Mouse (Mus musculus) embryonic facial prominence, embryonic 13.5 days (tissue): ENCODE measurements around the gene Gm45808. TPM values are rescaled to one million over a fixed set of nuclear protein-coding genes. Genes with fewer than 3 reads are reported as not detected.
A peak's percentile ranks its signal among the peaks of the same experiment; 100 is the strongest.

Experiments used
- ATAC-seq: fragments of 200-750 bp; cut with Nextera tagmentation; 2 replicates; pipeline ENCODE4 v1.8.0; 2017; ENCODE audit warnings: low read depth; ENCODE audit not compliant: insufficient number of reproducible peaks, insufficient read depth, low FRiP score, low TSS enrichment
- H3K27ac ChIP-seq: fragments of 300-500 bp; sonication (generic); 2 replicates; pipeline ENCODE4 v1.5.1; 2015; ENCODE audit warnings: moderate library complexity, mild to moderate bottlenecking, inconsistent platforms
- H3K27me3 ChIP-seq: fragments of 300-500 bp; sonication (generic); 2 replicates; pipeline ENCODE4 v1.6.1; 2015; ENCODE audit warnings: mild to moderate bottlenecking, inconsistent platforms
- H3K36me3 ChIP-seq: fragments of 300-500 bp; sonication (generic); 2 replicates; pipeline ENCODE4 v1.6.1; 2015; ENCODE audit warnings: mild to moderate bottlenecking, inconsistent platforms
- H3K4me1 ChIP-seq: fragments of 300-500 bp; sonication (generic); 2 replicates; pipeline ENCODE4 v1.6.1; 2015; ENCODE audit warnings: inconsistent platforms
- H3K4me2 ChIP-seq: fragments of 300-500 bp; sonication (generic); 2 replicates; pipeline ENCODE4 v1.6.1; 2015; ENCODE audit warnings: moderate library complexity, mild to moderate bottlenecking, inconsistent platforms
- H3K4me3 ChIP-seq: fragments of 300-500 bp; sonication (generic); 2 replicates; pipeline ENCODE4 v1.5.1; 2015; ENCODE audit warnings: mild to moderate bottlenecking, inconsistent platforms
- H3K9ac ChIP-seq: fragments of 300-500 bp; sonication (generic); 2 replicates; pipeline ENCODE4 v1.6.1; 2015; ENCODE audit warnings: mild to moderate bottlenecking, inconsistent platforms
- H3K9me3 ChIP-seq: fragments of 300-500 bp; sonication (generic); 2 replicates; pipeline ENCODE4 v1.6.1; 2016; ENCODE audit warnings: inconsistent platforms
- WGBS: fragments of 180-500 bp; shearing (Covaris S2); methylation state at CpG from one replicate; pipeline ENCODE4 v1.1.7; 2015; ENCODE audit warnings: mixed read lengths; 5-methylcytosine and 5-hydroxymethylcytosine counted together
- microRNA-seq: library from miRNA; unstranded; fragments of <30 nt; microRNA quantifications from one replicate; pipeline ENCODE4, GENCODE M21; 2016
- polyA plus RNA-seq: library from polyadenylated mRNA; unstranded; fragments of >200 nt; fragmentation: Nextera tagmentation; extraction: Ambion mirVana; gene quantifications from 2 replicates; pipeline ENCODE4 v1.2.1, GENCODE M21; 2015

Gene Gm45808
- polyA plus RNA-seq, 1 experiment from 2014 or later: not detected

- no peaks in the 10 kb centered on the region for H3K9me3 ChIP-seq
- peak overlapping the region; percentile 47 for H3K4me2 ChIP-seq
- H3K27me3 ChIP-seq: peaks cover 55% of the 10 kb centered on the region
- peak overlapping the region; percentile 56; the same call in 1 of the 2 replicates for H3K9ac ChIP-seq
- ATAC-seq: no peak
- H3K36me3 ChIP-seq: peaks cover 46% of the 10 kb centered on the region
- WGBS: 12% methylated on average over 27 of the region's 27 CpGs
- H3K4me1 ChIP-seq: peaks cover 33% of the 10 kb centered on the region
- H3K27ac ChIP-seq: no peak overlapping the region
- peak overlapping the region; percentile 11; the same call in 1 of the 2 replicates for H3K4me3 ChIP-seq
Observed at GRCm38 (mm10) chr7:45419859-45420614, 66.6 kb downstream of the Gm45808 start.

GRCm38 (mm10) chr7:45417962-45418492 is 68.6 kb downstream of the Gm45808 start:
- peak overlapping the region; percentile 6; the same call in 1 of the 2 replicates for H3K4me3 ChIP-seq
- peaks cover 75% of the 10 kb centered on the region for H3K27me3 ChIP-seq
- no peak overlapping the region for H3K9ac ChIP-seq
- H3K4me2 ChIP-seq: peak overlapping the region; percentile 36
- H3K4me1 ChIP-seq: peaks cover 48% of the 10 kb centered on the region
- H3K9me3 ChIP-seq: no peaks in the 10 kb centered on the region
- no peak for ATAC-seq
- WGBS: 10% methylated on average over 13 of the region's 13 CpGs
- H3K36me3 ChIP-seq: peaks cover 26% of the 10 kb centered on the region
- H3K27ac ChIP-seq: 0 out of 2 replicates have a peak overlapping the region, but pooled peaks have one; percentile 39

Small RNA genes within 50 kb of the gene (microRNA-seq; reads per million reads assigned to microRNA genes)
- gene Gm22133: not detected

Other genes starting within 250 kb of the Gm45808 start
- 1.6 and 2.8 TPM in 2 replicates for gene Cd37, start 247.7 kb downstream of the Gm45808 start, polyA plus RNA-seq
- gene Slc6a16, start 245.7 kb downstream of the Gm45808 start, polyA plus RNA-seq: 0.17 and 0.29 TPM in 2 replicates
- not detected in 2 replicates for gene Slc6a21, start 209.3 kb downstream of the Gm45808 start, polyA plus RNA-seq
- 17.8 and 23.8 TPM in 2 replicates for gene Trpm4, start 153.0 kb downstream of the Gm45808 start, polyA plus RNA-seq
- 2.2 and 2.9 TPM in 2 replicates for gene Hrc, start 151.5 kb downstream of the Gm45808 start, polyA plus RNA-seq
- 6.6 and 8.2 TPM in 2 replicates for gene Ppfia3, start 119.8 kb downstream of the Gm45808 start, polyA plus RNA-seq
- gene Lin7b, start 116.2 kb downstream of the Gm45808 start, polyA plus RNA-seq: 1.6 and 2.7 TPM in 2 replicates
- gene Snrnp70, start 91.1 kb downstream of the Gm45808 start, polyA plus RNA-seq: 285 and 299 TPM in 2 replicates
- not detected in 2 replicates for gene Kcna7, start 81.2 kb downstream of the Gm45808 start, polyA plus RNA-seq
- 4.6 and 6.1 TPM in 2 replicates for gene Ntf5, start 73.1 kb downstream of the Gm45808 start, polyA plus RNA-seq
- 0.41 and 1.2 TPM in 2 replicates for gene Lhb, start 66.0 kb downstream of the Gm45808 start, polyA plus RNA-seq
- 38.0 and 39.6 TPM in 2 replicates for gene Gys1, start 52.0 kb downstream of the Gm45808 start, polyA plus RNA-seq
- 141 and 148 TPM in 2 replicates for gene Ruvbl2, start 48.7 kb downstream of the Gm45808 start, polyA plus RNA-seq
- gene Ftl1, start 26.9 kb downstream of the Gm45808 start, polyA plus RNA-seq: 5,253 and 5,612 TPM in 2 replicates
- 154 and 190 TPM in 2 replicates for gene Bax, start 19.9 kb downstream of the Gm45808 start, polyA plus RNA-seq
- gene Tulp2, start 4.9 kb downstream of the Gm45808 start, polyA plus RNA-seq: 0.59 and 1.2 TPM in 2 replicates
- gene Dhdh, start 2.0 kb upstream of the Gm45808 start, polyA plus RNA-seq: 4.5 TPM in 2 replicates
- 198 and 206 TPM in 2 replicates for gene Nucb1, start 23.6 kb upstream of the Gm45808 start, polyA plus RNA-seq
- 22.9 and 23.0 TPM in 2 replicates for gene Ppp1r15a, start 39.5 kb upstream of the Gm45808 start, polyA plus RNA-seq
- gene Plekha4, start 39.5 kb upstream of the Gm45808 start, polyA plus RNA-seq: 2.9 and 3.8 TPM in 2 replicates
- 0.25 and 0.83 TPM in 2 replicates for gene Hsd17b14, start 68.1 kb upstream of the Gm45808 start, polyA plus RNA-seq
- gene Bcat2, start 83.3 kb upstream of the Gm45808 start, polyA plus RNA-seq: 67.1 and 68.4 TPM in 2 replicates
- gene Fgf21, start 128.7 kb upstream of the Gm45808 start, polyA plus RNA-seq: 0.39 and 0.96 TPM in 2 replicates
- gene Fut1, start 130.5 kb upstream of the Gm45808 start, polyA plus RNA-seq: 1.9 and 2.3 TPM in 2 replicates
- 0.27 and 0.39 TPM in 2 replicates for gene Izumo1, start 135.0 kb upstream of the Gm45808 start, polyA plus RNA-seq
- 8.0 and 8.8 TPM in 2 replicates for gene Rasip1, start 140.7 kb upstream of the Gm45808 start, polyA plus RNA-seq
- gene Mamstr, start 153.2 kb upstream of the Gm45808 start, polyA plus RNA-seq: 5.2 and 7.8 TPM in 2 replicates
- 0.45 and 0.54 TPM in 2 replicates for gene Fut2, start 179.6 kb upstream of the Gm45808 start, polyA plus RNA-seq
- gene Ntn5, start 197.2 kb upstream of the Gm45808 start, polyA plus RNA-seq: 5.4 and 5.7 TPM in 2 replicates
- 6.3 and 6.8 TPM in 2 replicates for gene Sec1, start 207.6 kb upstream of the Gm45808 start, polyA plus RNA-seq
- gene Car11, start 213.0 kb upstream of the Gm45808 start, polyA plus RNA-seq: 15.2 and 17.3 TPM in 2 replicates
- gene Dbp, start 218.3 kb upstream of the Gm45808 start, polyA plus RNA-seq: 7.8 and 10.2 TPM in 2 replicates
- gene Rpl18, start 228.6 kb upstream of the Gm45808 start, polyA plus RNA-seq: 936 and 1,128 TPM in 2 replicates
- 34.4 and 34.9 TPM in 2 replicates for gene Sphk2, start 231.2 kb upstream of the Gm45808 start, polyA plus RNA-seq
- gene Fam83e, start 234.4 kb upstream of the Gm45808 start, polyA plus RNA-seq: 1.4 and 1.5 TPM in 2 replicates
- not detected in 2 replicates for gene Spaca4, start 239.0 kb upstream of the Gm45808 start, polyA plus RNA-seq